Mouse (Mus musculus) urinary bladder, postnatal 25 days (tissue): ENCODE results near the gene Nf2.

Experiments
- DNase-seq: peaks from one replicate; pipeline ENCODE4 v3.0.0; 2022; ENCODE audit warnings: low spot score

The Nf2 gene

GRCm38 (mm10) chr11:4746733-4747132, 102.6 kb downstream of the Nf2 start, which contains the start of gene Cabp7:
Cabp7 (minus strand) TSS chr11:4746778.
- DNase-seq = no peak

- DNase-seq = no peak
Measured at GRCm38 (mm10) chr11:4745969-4746368, 103.4 kb downstream of the Nf2 start.

GRCm38 (mm10) chr11:4744691-4745090, 104.6 kb downstream of the Nf2 start:
- no peak for DNase-seq

- DNase-seq = no peak
Measured at GRCm38 (mm10) chr11:4740785-4741184, 108.6 kb downstream of the Nf2 start.

GRCm38 (mm10) chr11:4738719-4739118, 110.6 kb downstream of the Nf2 start:
- DNase-seq = no peak

GRCm38 (mm10) chr11:4737682-4738081, 111.7 kb downstream of the Nf2 start:
- DNase-seq = no peak

- no peak for DNase-seq
Measured at GRCm38 (mm10) chr11:4736355-4736754, 113.0 kb downstream of the Nf2 start.

GRCm38 (mm10) chr11:4734179-4734578, 115.2 kb downstream of the Nf2 start:
- DNase-seq = no peak

- no peak for DNase-seq
Measured at GRCm38 (mm10) chr11:4731781-4732180, 117.6 kb downstream of the Nf2 start.

- DNase-seq = no peak
Measured at GRCm38 (mm10) chr11:4730913-4731312, 118.4 kb downstream of the Nf2 start.

- no peak for DNase-seq
Measured at GRCm38 (mm10) chr11:4730096-4730495, 119.2 kb downstream of the Nf2 start.

- DNase-seq = peak; percentile 65
Measured at GRCm38 (mm10) chr11:4729603-4730002, 119.7 kb downstream of the Nf2 start.

GRCm38 (mm10) chr11:4721728-4722127, 127.6 kb downstream of the Nf2 start:
- DNase-seq = no peak

- DNase-seq = no peak
Measured at GRCm38 (mm10) chr11:4720900-4721580, 128.3 kb downstream of the Nf2 start.

- no peak for DNase-seq
Measured at GRCm38 (mm10) chr11:4720393-4720792, 128.9 kb downstream of the Nf2 start.

GRCm38 (mm10) chr11:4719961-4720360, 129.4 kb downstream of the Nf2 start:
- no peak for DNase-seq

- DNase-seq = no peak
Measured at GRCm38 (mm10) chr11:4718548-4718947, 130.8 kb downstream of the Nf2 start.

GRCm38 (mm10) chr11:4716530-4717236, 132.7 kb downstream of the Nf2 start:
- DNase-seq = no peak
